Comparison of ENCODE assay signal across 22 mouse cellular contexts in genomic region chr9:48247276-48247675, GRCm38 (mm10).
"Had no signal": no experiment of that assay in that cellular context is flagged by ENCODE, and none has a peak within 500 bp of the region (broad histone marks: within the 10 kb centered on the region; RNA-seq: fewer than 3 reads in every experiment).

No protein-coding gene starts in this region.

- DNase-seq: kidney, adult 2 months; kidney, postnatal 36 days; left cerebral cortex, postnatal 4 days; liver, postnatal 0 days; lung, embryonic 14.5 days; right cerebral cortex, adult 18-20 months; right cerebral cortex, postnatal 14 days; right cerebral cortex, postnatal 4 days; thymus, adult 2 months; thymus, postnatal 14 days; thymus, postnatal 4 days had no signal

- H3K4me2 ChIP-seq: limb, embryonic 15.5 days; liver, embryonic 11.5 days; lung, embryonic 14.5 days; midbrain, embryonic 12.5 days; midbrain, embryonic 15.5 days; neural tube, embryonic 12.5 days; neural tube, embryonic 15.5 days had no signal

- ATAC-seq: liver, postnatal 0 days; lung, postnatal 0 days; midbrain, embryonic 15.5 days had no signal

- H3K4me1 ChIP-seq: neural tube, embryonic 12.5 days had no signal

- H3K9ac ChIP-seq: limb, embryonic 15.5 days; liver, embryonic 14.5 days; liver, postnatal 0 days; lung, embryonic 14.5 days; midbrain, embryonic 12.5 days; midbrain, embryonic 15.5 days; neural tube, embryonic 12.5 days; neural tube, embryonic 15.5 days had no signal

- H3K36me3 ChIP-seq: limb, embryonic 15.5 days; midbrain, embryonic 12.5 days; midbrain, embryonic 15.5 days; neural tube, embryonic 12.5 days; neural tube, embryonic 15.5 days had no signal

- H3K9me3 ChIP-seq: limb, embryonic 15.5 days; midbrain, embryonic 12.5 days; midbrain, embryonic 15.5 days; neural tube, embryonic 12.5 days; neural tube, embryonic 15.5 days had no signal

- H3K27ac ChIP-seq: kidney, postnatal 0 days; limb, embryonic 15.5 days; liver, embryonic 14.5 days; macrophage; midbrain, embryonic 12.5 days; midbrain, embryonic 15.5 days; neural tube, embryonic 12.5 days; neural tube, embryonic 15.5 days; stomach, postnatal 0 days had no signal

- H3K27me3 ChIP-seq: midbrain, embryonic 12.5 days; midbrain, embryonic 15.5 days; neural tube, embryonic 12.5 days; neural tube, embryonic 15.5 days had no signal

- H3K4me3 ChIP-seq: limb, embryonic 15.5 days; midbrain, embryonic 12.5 days; midbrain, embryonic 15.5 days; neural tube, embryonic 12.5 days; neural tube, embryonic 15.5 days had no signal
